Mouse (Mus musculus): ENCODE measurements at regions not wholly inside any gene's neighbourhood (a gene's known extent, or its start where the extent isn't known, plus 50 kb on each side); places are given as distances from the start of the nearest gene placed in this dataset.

GRCm38 (mm10) chr7:69740495-69740894, 626.0 kb downstream of the Nr2f2 start:
- H3K4me1 ChIP-seq (ENCODE audit: control insufficient read depth, insufficient read depth, low read length), result no peaks in the 10 kb centered on the region

GRCm38 (mm10) chr7:69738998-69739397, 627.5 kb downstream of the Nr2f2 start:
- no peaks in the 10 kb centered on the region for H3K9me3 ChIP-seq (replicated peaks; ENCODE audit: control insufficient read depth, low read length, poor library complexity, severe bottlenecking)
- no peaks in the 10 kb centered on the region for H3K27me3 ChIP-seq (ENCODE audit: control insufficient read depth, insufficient read depth, low read depth, low read length)
- ATAC-seq, result no peak
- H3K4me2 ChIP-seq (ENCODE audit: low read length), result no peak overlapping the region
- 80% methylated on average over 7 of the region's 7 CpGs for WGBS
- H3K9ac ChIP-seq (ENCODE audit: low read depth, low read length), result no peak overlapping the region
- no peak overlapping the region for H3K4me3 ChIP-seq (ENCODE audit: low read depth, low read length)
- no peak overlapping the region for H3K27ac ChIP-seq (ENCODE audit: low read length)
- no peaks in the 10 kb centered on the region for H3K36me3 ChIP-seq (ENCODE audit: control insufficient read depth, insufficient read depth, low read length)
- H3K4me1 ChIP-seq (ENCODE audit: control insufficient read depth, insufficient read depth, low read length), result no peaks in the 10 kb centered on the region

More at GRCm38 (mm10) chr7:69740495-69740894, 626.0 kb downstream of the Nr2f2 start:
- Histone ChIP-seq H3K27me3 (ENCODE audit: control insufficient read depth, insufficient read depth, low read depth, low read length) (no peaks in the 10 kb centered on the region), H3K4me3 (ENCODE audit: low read depth, low read length) (no peak overlapping the region), H3K36me3 (ENCODE audit: control insufficient read depth, insufficient read depth, low read length) (no peaks in the 10 kb centered on the region), H3K27ac (ENCODE audit: low read length) (no peak overlapping the region), H3K9ac (ENCODE audit: low read depth, low read length) (no peak overlapping the region), H3K9me3 (replicated peaks; ENCODE audit: control insufficient read depth, low read length, poor library complexity, severe bottlenecking) (no peaks in the 10 kb centered on the region), H3K4me2 (ENCODE audit: low read length) (no peak overlapping the region)
- no peak for ATAC-seq
- 76% methylated on average over 6 of the region's 6 CpGs for WGBS

GRCm38 (mm10) chr7:69715081-69715480, 651.5 kb downstream of the Nr2f2 start:
- H3K27me3 ChIP-seq (ENCODE audit: control insufficient read depth, insufficient read depth, low read depth, low read length), result no peaks in the 10 kb centered on the region
- H3K27ac ChIP-seq (ENCODE audit: low read length), result no peak overlapping the region
- WGBS, result 92% methylated on average over 5 of the region's 5 CpGs
- no peaks in the 10 kb centered on the region for H3K4me1 ChIP-seq (ENCODE audit: control insufficient read depth, insufficient read depth, low read length)
- H3K36me3 ChIP-seq (ENCODE audit: control insufficient read depth, insufficient read depth, low read length), result no peaks in the 10 kb centered on the region
- no peak overlapping the region for H3K4me2 ChIP-seq (ENCODE audit: low read length)
- no peaks in the 10 kb centered on the region for H3K9me3 ChIP-seq (replicated peaks; ENCODE audit: control insufficient read depth, low read length, poor library complexity, severe bottlenecking)
- ATAC-seq, result no peak
- no peak overlapping the region for H3K9ac ChIP-seq (ENCODE audit: low read depth, low read length)
- no peak overlapping the region for H3K4me3 ChIP-seq (ENCODE audit: low read depth, low read length)

- Histone ChIP-seq H3K27me3 (ENCODE audit: control insufficient read depth, insufficient read depth, low read depth, low read length) (no peaks in the 10 kb centered on the region), H3K4me1 (ENCODE audit: control insufficient read depth, insufficient read depth, low read length) (no peaks in the 10 kb centered on the region), H3K4me3 (ENCODE audit: low read depth, low read length) (no peak overlapping the region), H3K9me3 (replicated peaks; ENCODE audit: control insufficient read depth, low read length, poor library complexity, severe bottlenecking) (no peaks in the 10 kb centered on the region), H3K4me2 (ENCODE audit: low read length) (no peak overlapping the region), H3K27ac (ENCODE audit: low read length) (no peak overlapping the region), H3K36me3 (ENCODE audit: control insufficient read depth, insufficient read depth, low read length) (no peaks in the 10 kb centered on the region), H3K9ac (ENCODE audit: low read depth, low read length) (no peak overlapping the region)
- 76% methylated on average over 1 of the region's 1 CpGs for whole genome bisulfite sequencing
- no peak for ATAC-seq
These were observed 696.3 kb downstream of the Nr2f2 start for GRCm38 (mm10) chr7:69670211-69670610.

- no peaks in the 10 kb centered on the region for H3K4me1 ChIP-seq (ENCODE audit: control insufficient read depth, insufficient read depth, low read length)
These were observed 711.0 kb downstream of the Nr2f2 start for GRCm38 (mm10) chr7:69655583-69655982.

GRCm38 (mm10) chr7:69645449-69645848, 721.1 kb downstream of the Nr2f2 start:
- no peak overlapping the region for H3K4me2 ChIP-seq (ENCODE audit: low read length)
- peak; percentile 56; the same call in 1 of the 2 replicates for ATAC-seq
- H3K27me3 ChIP-seq (ENCODE audit: control insufficient read depth, insufficient read depth, low read depth, low read length), result no peaks in the 10 kb centered on the region
- H3K36me3 ChIP-seq (ENCODE audit: control insufficient read depth, insufficient read depth, low read length), result no peaks in the 10 kb centered on the region
- H3K9ac ChIP-seq (ENCODE audit: low read depth, low read length), result no peak overlapping the region
- 19% methylated on average over 6 of the region's 6 CpGs for WGBS
- no peak overlapping the region for H3K27ac ChIP-seq (ENCODE audit: low read length)
- no peak overlapping the region for H3K4me3 ChIP-seq (ENCODE audit: low read depth, low read length)
- H3K4me1 ChIP-seq (ENCODE audit: control insufficient read depth, insufficient read depth, low read length), result no peaks in the 10 kb centered on the region; the same call in 1 of the 2 replicates
- H3K9me3 ChIP-seq (replicated peaks; ENCODE audit: control insufficient read depth, low read length, poor library complexity, severe bottlenecking), result no peaks in the 10 kb centered on the region

More at GRCm38 (mm10) chr7:69655583-69655982, 711.0 kb downstream of the Nr2f2 start:
- Histone ChIP-seq H3K27me3 (ENCODE audit: control insufficient read depth, insufficient read depth, low read depth, low read length) (no peaks in the 10 kb centered on the region), H3K4me2 (ENCODE audit: low read length) (no peak overlapping the region), H3K4me3 (ENCODE audit: low read depth, low read length) (no peak overlapping the region), H3K9me3 (replicated peaks; ENCODE audit: control insufficient read depth, low read length, poor library complexity, severe bottlenecking) (no peaks in the 10 kb centered on the region), H3K9ac (ENCODE audit: low read depth, low read length) (no peak overlapping the region), H3K36me3 (ENCODE audit: control insufficient read depth, insufficient read depth, low read length) (no peaks in the 10 kb centered on the region), H3K27ac (ENCODE audit: low read length) (no peak overlapping the region)
- WGBS, result 11% methylated on average over 9 of the region's 9 CpGs
- no peak for ATAC-seq

- H3K4me2 ChIP-seq (ENCODE audit: low read length), result no peak overlapping the region
- H3K27ac ChIP-seq (ENCODE audit: low read length), result no peak overlapping the region
- H3K9me3 ChIP-seq (replicated peaks; ENCODE audit: control insufficient read depth, low read length, poor library complexity, severe bottlenecking), result no peaks in the 10 kb centered on the region
- 28% methylated on average over 9 of the region's 9 CpGs for WGBS
- H3K4me3 ChIP-seq (ENCODE audit: low read depth, low read length), result no peak overlapping the region
- no peaks in the 10 kb centered on the region for H3K36me3 ChIP-seq (ENCODE audit: control insufficient read depth, insufficient read depth, low read length)
- no peak for ATAC-seq
- H3K4me1 ChIP-seq (ENCODE audit: control insufficient read depth, insufficient read depth, low read length), result no peaks in the 10 kb centered on the region; the same call in 1 of the 2 replicates
- H3K9ac ChIP-seq (ENCODE audit: low read depth, low read length), result no peak overlapping the region
- no peaks in the 10 kb centered on the region for H3K27me3 ChIP-seq (ENCODE audit: control insufficient read depth, insufficient read depth, low read depth, low read length)
These were observed 724.9 kb downstream of the Nr2f2 start for GRCm38 (mm10) chr7:69641652-69642051.

GRCm38 (mm10) chr7:69599866-69600265, 766.7 kb downstream of the Nr2f2 start:
- Histone ChIP-seq H3K36me3 (ENCODE audit: control insufficient read depth, insufficient read depth, low read length) (no peaks in the 10 kb centered on the region), H3K4me2 (ENCODE audit: low read length) (no peak overlapping the region), H3K9me3 (replicated peaks; ENCODE audit: control insufficient read depth, low read length, poor library complexity, severe bottlenecking) (no peaks in the 10 kb centered on the region), H3K27ac (ENCODE audit: low read length) (no peak overlapping the region), H3K9ac (ENCODE audit: low read depth, low read length) (no peak overlapping the region), H3K4me1 (ENCODE audit: control insufficient read depth, insufficient read depth, low read length) (no peaks in the 10 kb centered on the region), H3K27me3 (ENCODE audit: control insufficient read depth, insufficient read depth, low read depth, low read length) (no peaks in the 10 kb centered on the region), H3K4me3 (ENCODE audit: low read depth, low read length) (no peak overlapping the region)
- WGBS, result 62% methylated on average over 3 of the region's 3 CpGs
- ATAC-seq, result no peak

- no peak for ATAC-seq
- H3K36me3 ChIP-seq (ENCODE audit: control insufficient read depth, insufficient read depth, low read length), result no peaks in the 10 kb centered on the region
- H3K9me3 ChIP-seq (replicated peaks; ENCODE audit: control insufficient read depth, low read length, poor library complexity, severe bottlenecking), result no peaks in the 10 kb centered on the region
These were observed 780.8 kb downstream of the Nr2f2 start for GRCm38 (mm10) chr7:69585716-69586115.

More at GRCm38 (mm10) chr7:69585716-69586115, 780.8 kb downstream of the Nr2f2 start:
- H3K27ac ChIP-seq (ENCODE audit: low read length), result no peak overlapping the region
- no peaks in the 10 kb centered on the region for H3K4me1 ChIP-seq (ENCODE audit: control insufficient read depth, insufficient read depth, low read length)
- WGBS, result 28% methylated on average over 6 of the region's 6 CpGs
- no peaks in the 10 kb centered on the region for H3K27me3 ChIP-seq (ENCODE audit: control insufficient read depth, insufficient read depth, low read depth, low read length)
- H3K4me2 ChIP-seq (ENCODE audit: low read length), result no peak overlapping the region
- no peak overlapping the region for H3K4me3 ChIP-seq (ENCODE audit: low read depth, low read length)
- H3K9ac ChIP-seq (ENCODE audit: low read depth, low read length), result no peak overlapping the region

Data from midbrain, embryonic 16.5 days (tissue).